Mouse (Mus musculus) c-Kit-positive CD71-positive TER-119-positive erythroid progenitor cells, embryonic 14.5 days (primary cell): ENCODE measurements around the gene Sqstm1.

ENCODE experiments used
- DNase-seq: peaks from one replicate; pipeline ENCODE4 v3.0.0-alpha.2; 2013; ENCODE audit warnings: low spot score

Sqstm1 gene

GRCm38 (mm10) chr11:50211322-50212059 is 864 bp upstream of the Sqstm1 start:
- no peak for DNase-seq

- peak; percentile 84 for DNase-seq
Observed at GRCm38 (mm10) chr11:50210101-50210504, 524 bp downstream of the Sqstm1 start.

DNA sequence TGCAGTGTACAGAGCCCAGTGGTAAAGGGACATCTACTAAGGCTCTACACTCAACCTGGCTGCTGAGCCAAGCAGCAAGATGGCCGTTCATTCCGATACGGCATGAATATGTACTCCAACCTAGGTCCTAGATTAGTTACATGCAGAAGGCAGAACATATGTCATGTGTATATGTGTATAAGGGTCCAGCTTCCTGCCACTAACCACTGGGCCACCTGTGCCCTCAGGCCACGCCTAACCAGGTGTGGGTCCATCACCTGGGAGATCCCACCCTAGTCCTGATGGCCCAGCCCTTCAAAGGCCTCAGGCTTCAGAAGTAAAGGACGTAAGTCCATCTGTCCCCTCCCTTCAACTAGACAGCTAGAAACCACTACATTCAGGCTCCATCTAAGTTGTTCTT is 2.6 kb downstream of the Sqstm1 start:
- DNase-seq: no peak

- DNase-seq: no peak
Observed at GRCm38 (mm10) chr11:50207344-50207743, 3.3 kb downstream of the Sqstm1 start.

DNA sequence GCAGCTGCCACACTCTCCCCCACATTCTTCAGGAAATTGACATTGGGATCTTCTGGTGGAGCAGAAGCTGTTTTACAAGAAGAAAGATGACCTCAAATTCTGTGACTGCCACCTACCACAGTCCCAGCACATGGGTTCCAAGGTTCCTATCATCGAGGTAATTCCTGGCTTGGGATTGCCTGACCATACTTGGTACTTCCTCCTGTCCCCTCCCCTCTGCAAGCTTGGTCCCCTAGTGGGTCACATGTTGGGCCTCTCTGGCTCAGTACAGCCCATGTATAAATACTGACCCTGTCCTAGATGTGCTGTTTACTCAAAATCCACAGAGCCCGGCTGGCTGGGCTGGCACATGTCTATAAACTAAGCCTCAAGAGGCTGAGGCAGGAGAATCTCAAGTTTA is 4.6 kb downstream of the Sqstm1 start:
- no peak for DNase-seq

DNA sequence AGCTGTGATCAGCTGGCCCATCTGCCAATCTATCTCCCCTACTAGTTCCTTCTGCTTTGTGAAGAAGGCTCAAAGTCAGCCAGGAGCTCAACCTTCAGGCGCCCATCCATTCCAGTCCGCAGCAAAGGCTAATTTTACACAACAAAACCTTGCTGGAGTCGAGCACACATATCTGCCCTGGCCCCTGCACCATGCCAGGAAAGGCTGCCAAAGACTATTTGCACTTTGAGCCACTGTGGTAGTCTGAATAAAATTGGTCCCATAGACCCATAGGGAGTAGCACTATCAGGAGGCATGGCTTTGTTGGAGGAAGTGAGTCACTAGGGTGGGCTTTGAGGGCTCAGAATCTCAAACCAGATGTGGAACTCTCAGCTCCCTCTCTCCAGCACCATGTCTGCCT is 5.2 kb downstream of the Sqstm1 start:
- DNase-seq: no peak

DNA sequence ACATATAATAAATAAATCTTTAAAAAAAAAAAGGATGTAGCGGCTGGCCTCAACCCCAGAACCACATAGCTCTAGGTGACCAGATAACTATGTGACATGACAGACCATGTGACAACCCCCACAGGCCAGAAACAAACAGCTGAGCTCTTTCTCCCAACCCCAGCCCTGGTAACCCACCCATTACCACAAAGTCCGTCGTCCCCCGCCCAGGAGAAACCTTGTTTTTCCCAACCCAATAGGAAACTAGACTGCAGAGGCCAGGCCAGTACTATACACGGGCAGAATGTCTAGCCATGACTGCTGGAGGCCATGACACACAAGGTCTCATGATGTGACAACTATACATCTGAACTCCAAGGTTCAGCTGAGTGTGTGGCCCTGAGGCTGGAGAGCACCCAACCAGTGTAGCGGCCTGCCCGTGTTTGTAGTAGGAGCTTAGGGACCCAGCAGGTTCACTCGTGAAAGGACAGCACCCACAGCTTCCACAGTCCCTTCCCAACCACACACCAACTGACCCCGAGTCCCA is 7.3 kb downstream of the Sqstm1 start:
- no peak for DNase-seq

GRCm38 (mm10) chr11:50201590-50201989 is 9.0 kb downstream of the Sqstm1 start:
- no peak for DNase-seq

GRCm38 (mm10) chr11:50200613-50201012 is 10.0 kb downstream of the Sqstm1 start:
- DNase-seq: no peak

DNA sequence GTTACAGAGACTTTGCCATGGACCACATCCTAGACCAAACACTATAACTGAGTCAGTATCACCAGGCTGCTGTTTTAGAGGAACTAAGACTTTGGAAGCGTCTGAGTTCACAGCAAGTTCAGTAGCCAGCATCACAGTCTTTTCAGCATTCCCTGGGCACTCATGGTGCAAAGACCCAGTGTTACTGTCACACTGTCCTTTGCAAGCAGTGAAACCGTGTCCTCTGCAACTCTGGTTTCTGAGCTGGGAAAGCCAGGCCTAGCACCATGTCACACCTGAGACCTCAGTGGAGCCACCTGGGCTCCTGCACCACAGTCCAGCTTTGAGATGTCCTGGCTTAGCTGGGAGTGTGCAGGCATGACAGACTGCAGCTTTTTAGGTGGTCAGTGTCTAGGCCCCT is 11.7 kb downstream of the Sqstm1 start:
- DNase-seq: no peak

GRCm38 (mm10) chr11:50198219-50198846 is 12.3 kb downstream of the Sqstm1 start:
- DNase-seq: no peak

- DNase-seq: no peak
Observed at GRCm38 (mm10) chr11:50197500-50197899, 13.1 kb downstream of the Sqstm1 start.

- DNase-seq: no peak
Observed at GRCm38 (mm10) chr11:50194793-50195192, 15.8 kb downstream of the Sqstm1 start.

DNA sequence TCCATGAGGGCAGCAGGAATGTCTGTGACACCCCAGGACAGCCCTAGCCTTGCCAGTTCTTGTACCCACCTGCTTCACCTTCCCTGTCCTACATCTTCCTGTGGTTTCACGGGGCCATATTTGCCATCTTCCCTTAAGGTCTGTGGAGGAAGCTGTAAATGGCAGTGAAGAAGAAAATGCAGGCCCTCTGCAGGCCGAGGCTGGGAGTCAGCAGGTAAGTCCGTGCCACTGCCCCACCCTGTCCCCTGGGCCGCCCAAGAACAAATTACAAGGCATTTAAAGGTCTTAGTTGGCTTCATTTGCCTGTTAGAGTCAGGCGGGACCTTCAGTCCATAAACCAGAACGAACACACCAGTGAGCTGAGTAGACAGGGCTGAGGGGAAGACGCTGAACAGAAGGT is 16.6 kb downstream of the Sqstm1 start:
- no peak for DNase-seq

- DNase-seq: no peak
Observed at GRCm38 (mm10) chr11:50192278-50192677, 18.3 kb downstream of the Sqstm1 start.

DNA sequence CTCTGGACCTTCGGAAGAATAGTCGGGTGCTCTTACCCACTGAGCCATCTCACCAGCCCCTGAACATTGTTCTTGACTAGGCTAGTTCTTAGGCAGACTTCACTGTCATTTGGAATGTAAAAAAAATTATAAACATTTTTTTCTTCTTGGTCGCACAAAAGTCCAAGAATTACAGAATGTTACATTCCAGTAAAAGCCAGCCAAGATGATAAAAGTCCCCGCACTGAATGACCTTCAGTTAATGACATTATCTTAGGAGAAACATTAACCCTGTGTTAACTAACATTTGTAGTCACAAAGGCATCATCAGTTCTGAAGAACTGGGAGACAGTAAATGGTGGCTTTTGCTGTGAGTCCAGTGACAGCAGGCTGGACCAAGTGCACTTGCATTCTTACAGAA is 20.3 kb downstream of the Sqstm1 start:
- no peak for DNase-seq

DNA sequence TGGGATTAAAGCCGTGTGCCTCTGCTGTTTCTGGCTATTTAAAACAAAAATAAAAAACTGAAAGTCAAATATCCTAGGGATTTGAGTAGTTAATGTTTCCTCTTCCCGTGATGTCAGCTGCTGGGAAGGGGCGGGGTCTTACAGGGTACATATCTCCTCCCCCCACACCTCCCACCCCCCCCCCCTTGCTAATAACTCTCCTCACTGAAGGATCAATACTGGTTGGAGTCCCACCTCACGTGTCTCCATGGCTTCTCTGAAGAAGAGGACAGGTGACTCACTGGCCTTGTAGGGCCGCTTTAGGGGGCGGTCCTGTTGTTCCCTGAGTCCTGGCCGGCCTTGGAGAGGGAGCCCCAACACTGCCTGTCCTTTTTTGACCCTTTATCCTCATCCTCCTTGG is 21.9 kb downstream of the Sqstm1 start:
- DNase-seq: no peak

GRCm38 (mm10) chr11:50184788-50185187 is 25.8 kb downstream of the Sqstm1 start:
- DNase-seq: no peak

DNA sequence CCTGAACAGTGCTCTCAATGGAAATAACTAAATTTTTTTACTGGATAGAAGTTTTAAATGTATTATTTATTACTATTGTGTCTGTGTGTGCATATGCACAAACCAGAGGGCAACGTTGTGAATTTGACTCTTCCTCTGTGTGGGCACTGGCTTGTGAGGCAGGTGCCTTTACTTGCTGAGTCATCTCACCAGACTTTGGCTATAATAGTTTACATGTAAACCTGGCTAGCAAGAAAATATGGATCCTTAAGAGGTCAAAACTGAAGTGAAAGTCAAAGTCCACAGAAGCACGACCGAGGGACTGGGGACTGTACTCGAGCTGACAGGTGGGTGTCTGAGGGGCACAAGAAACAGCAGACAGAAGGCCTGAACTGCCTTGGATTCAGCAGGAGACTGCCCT is 27.9 kb downstream of the Sqstm1 start:
- DNase-seq: no peak

- DNase-seq: no peak
Observed at GRCm38 (mm10) chr11:50180478-50181231, 30.0 kb downstream of the Sqstm1 start.

DNA sequence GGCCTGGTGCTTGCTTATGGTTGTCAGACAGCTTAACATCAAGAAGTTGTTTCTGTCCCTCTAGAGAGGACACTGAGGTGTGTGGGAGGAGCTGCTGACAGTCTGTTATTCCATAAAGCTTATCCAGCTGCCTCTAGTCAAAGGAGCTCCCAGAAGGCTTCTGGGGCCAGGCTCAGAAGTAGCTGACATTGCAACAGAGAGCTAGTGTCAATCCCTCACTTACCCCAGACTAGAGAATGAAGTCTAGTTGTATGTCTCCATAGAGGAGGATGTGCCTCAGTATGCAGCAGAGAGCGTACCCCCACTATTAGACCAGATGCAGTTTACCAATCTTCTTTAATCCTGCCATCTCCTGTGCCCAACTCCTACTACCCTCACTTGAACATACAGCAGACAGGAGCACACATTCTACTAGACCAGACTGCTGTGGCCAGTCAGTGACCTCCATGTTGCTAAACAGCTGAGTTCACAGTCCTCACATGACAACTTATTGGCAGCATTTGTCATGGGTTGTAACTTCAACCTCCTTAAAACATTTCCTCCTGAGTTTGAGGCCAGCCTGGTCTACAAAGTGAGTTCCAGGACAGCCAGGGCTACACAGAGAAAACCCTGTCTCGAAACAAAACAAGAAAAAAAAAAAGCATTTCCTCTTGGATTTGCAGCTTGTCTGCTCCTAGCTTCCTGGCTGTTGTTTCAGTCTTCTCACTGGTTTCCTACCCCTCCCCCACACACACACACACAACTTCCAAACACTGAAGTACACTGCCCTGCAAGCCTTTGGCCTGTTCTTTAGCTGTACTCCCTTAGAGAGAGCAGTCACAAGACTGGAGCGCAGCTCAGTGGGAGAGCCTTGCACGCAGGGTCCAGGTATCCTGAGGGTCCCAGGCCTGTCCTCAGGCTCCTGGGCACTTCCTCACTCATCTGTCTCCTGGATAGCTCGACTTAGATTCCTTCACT is 31.8 kb downstream of the Sqstm1 start:
- DNase-seq: no peak

DNA sequence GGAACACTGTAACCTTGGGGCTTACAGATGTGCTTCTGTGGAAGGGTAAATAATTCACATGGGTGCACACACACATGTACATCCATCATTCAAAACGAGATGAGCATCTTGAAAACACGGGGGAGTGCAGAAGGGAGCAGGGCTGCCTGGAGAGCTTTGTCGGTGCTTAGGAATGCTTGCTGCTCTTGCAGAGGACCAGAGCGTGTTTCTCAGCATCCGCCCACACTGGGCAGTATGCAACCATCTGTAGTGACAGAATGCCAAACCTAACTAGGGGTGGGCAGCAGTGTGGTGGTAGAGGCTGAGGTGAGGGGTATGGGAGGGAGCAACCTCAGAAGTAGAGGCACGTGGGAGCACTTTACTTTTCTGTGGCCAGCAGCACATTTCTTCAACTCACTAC is 33.5 kb downstream of the Sqstm1 start:
- DNase-seq: no peak
